Mouse (Mus musculus) cerebellum, postnatal 36 days (tissue): ENCODE measurements around the gene Cbx5.
"Not testable (repeated sequence)": the region's sequence is repeated elsewhere in the genome, so short reads cannot be mapped to it uniquely, and the experiment has no call there.

Experiments
- DNase-seq, 2 experiments: peaks; one replicate each; pipeline ENCODE4 v3.0.0; 2021 to 2022; ENCODE audit warnings: mixed read lengths in 2 of 2

Cbx5 gene

DNA sequence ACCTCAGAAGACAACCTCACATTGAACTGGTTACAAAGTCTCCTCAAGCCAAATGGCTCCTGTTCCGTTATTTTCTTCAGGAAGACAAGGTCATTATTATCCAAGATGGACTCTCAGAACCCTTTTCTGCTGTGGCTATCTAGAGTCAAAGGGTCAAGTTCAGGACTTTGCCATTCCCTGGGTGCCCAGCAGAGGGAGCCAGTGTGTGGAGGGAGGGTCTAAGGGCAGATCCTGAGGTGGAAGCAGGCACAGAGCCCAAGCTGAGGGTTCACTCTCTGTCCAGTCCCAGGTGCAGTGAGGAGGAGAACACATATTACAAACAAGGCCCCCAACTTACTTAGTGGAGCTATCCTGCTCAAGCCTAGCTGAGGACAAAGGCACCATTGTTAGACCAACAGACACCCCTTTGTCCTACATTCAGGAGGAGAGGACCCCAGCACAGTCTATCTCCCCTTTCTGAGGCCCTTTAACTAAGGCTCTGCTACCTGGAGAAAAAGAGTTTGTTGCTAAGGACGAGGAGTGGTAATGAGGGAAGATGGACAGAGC is 10.7 kb upstream of the Cbx5 start:
- DNase-seq, result peak; percentile 39 to 57

DNA sequence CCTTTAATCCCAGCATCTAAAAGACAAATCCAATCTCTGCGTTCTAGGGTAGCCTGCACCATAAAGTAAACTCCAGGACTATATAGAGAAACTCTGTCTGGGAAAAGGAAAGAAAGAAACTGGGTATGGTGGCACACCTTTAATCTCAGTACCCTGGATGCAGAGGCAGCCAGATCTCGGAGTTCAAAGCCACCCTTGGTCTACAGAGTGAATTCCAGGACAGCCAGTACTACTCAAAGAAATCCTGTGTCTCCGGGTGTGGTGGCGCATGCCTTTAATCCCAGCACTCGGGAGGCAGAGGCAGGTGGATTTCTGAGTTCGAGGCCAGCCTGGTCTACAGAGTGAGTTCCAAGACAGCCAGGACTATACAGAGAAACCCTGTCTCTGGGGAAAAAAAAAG is 9.9 kb upstream of the Cbx5 start:
- DNase-seq, result not testable (repeated sequence)

DNA sequence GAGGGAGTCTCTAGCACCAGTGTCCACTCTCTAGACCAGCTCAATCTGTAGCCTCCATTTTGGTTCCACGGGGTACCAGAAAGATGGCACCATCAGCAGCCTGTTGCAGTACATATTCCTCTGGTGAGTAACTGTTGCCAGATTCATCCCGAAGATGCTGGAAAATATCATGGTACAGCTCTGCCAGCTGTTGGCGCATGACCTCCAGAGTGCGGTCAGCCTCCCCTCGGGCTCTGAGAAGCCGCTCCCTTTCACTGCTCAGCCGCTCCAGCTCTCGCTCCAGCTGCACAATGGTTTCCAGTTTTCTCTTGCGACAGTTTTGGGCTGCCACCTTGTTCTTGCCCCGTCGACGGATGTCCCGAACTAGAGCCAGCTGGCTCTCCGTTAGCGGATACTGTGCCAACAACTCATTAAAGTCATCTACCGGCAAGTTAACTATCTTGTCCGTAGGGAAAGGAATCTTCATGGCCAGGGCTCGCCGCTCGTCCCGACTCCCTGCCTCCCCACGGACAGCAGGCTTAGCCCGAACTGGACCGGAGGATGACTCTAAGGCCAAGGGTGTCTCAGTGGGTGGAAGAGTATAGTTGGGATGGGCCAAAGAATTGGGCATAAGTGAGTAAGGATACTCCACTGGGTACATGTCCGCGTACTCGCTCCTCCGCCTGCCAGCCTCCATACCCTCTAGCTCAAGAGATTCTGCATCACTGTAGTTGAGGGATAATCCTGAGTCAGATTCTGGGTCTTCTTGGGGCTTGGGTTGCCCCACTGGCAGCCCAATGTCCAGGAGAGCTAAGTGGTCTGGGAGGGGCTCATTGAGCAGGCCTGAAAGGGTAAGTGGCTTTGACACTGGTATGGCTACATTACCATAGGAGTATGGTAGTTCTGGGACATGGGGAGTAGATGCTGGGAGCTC is 9.0 kb upstream of the Cbx5 start:
- no peak for DNase-seq

DNA sequence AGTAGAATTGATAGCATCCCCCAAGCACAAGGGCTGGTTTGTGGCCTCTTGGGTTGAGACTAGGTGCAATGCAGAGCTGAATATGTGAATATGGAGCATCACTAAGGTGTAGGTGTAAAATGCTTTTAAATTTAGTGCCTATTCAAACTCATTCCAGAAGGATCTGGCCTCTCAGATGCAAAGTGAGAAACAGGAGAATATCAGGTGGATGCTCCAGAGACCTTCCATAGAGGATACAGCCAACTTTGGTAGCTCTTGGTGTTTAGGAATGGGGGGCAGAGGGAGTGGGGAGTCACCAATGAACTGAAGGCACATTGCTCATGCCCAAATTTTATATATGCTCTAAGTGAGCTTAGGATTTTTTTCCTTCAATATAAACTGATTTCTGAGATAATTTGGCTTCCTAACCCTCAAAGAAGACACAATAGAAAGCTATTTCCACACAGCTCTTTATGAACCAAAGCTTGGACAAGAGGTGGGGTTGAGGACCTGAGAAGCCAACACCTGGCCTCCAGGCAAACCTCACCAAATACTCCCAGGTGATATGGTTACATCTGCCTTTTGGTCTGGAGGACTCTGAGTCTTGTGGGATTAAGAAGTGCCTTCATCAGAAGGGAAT is 8.3 kb upstream of the Cbx5 start:
- DNase-seq, result no peak

DNA sequence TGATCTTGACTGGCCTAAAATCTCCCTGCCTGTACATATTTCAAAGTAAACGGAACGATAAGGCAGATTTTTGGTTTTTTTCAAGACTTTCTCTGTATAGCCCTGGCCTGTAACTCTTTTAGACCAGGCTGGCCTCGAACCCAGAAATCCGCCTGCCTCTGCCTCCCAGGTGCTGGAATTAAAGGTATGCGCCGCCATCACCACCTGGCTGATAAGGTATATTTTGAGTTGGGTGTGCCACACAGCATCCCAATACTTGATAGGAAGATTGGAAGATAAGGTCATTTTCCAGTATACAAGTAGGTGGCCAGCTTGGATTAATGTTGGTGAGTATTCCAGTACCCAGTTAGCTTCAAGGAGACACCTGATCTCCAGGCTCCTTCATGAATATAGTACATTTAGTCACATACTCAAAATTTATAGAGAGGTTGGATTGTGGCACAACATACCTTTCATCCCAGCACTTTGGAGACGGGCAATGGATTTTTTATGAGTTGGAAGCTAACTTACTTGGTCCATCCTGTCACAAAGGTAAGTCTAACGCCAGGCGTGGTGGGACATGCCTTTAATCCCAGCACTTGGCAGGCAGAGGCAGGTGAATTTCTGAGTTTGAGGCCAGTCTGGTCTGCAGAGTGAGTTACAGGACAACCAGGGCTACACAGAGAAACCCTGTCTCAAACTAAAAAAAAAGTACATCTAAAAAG is 7.6 kb upstream of the Cbx5 start:
- DNase-seq, result no peak

DNA sequence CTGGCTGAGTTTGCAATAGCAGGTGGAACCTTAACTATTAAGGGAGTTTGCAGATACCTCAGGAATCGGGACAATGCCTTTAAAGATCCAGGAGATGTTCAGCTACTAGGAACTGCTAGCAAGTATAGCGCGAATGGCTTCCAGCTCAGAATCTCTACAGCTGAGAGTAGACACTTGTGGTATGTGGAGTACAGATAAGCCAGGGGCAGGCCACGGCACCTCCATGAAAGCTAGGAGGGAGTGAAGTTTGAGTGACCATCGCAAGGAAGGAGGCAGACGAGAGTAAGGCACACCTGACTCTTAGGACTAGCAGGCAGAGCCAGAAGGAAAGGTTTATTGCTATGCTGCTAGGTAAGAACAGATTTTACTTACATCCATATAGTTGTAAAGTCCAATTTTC is 6.0 kb upstream of the Cbx5 start:
- no peak for DNase-seq

DNA sequence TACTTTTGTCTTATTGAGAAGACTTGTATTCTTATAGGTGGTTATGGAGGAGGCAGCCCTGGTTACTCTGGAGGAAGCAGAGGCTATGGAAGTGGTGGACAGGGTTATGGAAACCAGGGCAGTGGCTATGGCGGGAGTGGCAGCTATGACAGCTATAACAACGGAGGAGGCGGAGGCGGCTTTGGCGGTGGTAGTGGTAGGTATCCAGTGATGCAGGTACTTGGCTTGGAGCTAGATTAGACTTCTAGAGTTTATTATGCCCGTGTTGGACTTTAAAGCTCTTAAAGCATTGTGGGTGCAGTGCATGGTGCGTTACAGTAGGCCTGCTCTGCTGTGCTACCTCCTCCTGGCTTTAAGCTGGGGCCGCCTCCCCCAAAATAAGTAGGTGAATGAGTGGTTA is 3.3 kb upstream of the Cbx5 start:
- no peak for DNase-seq

DNA sequence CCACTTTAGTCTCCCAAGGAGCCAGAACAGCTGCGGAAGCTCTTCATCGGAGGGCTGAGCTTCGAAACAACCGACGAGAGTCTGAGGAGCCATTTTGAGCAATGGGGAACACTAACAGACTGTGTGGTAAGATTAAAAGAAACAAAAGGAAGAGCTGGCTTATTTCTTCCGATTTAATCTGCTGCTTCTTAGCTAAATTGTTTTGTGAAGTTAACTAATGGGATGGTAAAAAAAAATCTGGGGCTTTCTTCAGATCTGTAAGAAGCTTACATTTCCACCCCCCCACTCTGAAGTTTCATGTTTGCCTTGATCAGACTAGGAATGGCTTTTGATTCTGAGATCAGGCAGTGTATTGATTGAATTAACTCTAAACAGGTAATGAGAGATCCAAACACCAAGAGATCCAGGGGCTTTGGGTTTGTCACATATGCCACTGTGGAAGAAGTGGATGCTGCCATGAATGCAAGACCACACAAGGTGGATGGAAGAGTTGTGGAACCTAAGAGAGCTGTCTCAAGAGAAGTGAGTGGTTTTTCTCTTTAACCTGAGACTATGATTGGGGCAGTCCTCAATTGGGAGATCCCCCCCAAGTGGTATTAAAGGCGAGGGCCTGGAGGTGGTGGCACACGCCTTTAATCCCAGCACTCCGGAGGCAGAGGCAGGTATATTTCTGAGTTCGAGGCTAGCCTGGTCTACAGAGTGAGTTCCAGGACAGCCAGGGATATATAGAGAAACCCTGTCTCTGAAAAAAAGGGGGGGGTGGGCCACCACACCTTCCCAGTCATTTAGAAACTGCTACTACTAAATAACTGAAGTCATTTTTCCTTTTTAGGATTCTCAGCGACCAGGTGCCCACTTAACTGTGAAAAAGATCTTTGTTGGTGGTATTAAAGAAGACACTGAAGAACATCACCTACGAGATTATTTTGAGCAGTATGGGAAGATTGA is 1.7 kb upstream of the Cbx5 start:
- DNase-seq, result not testable (repeated sequence)

DNA sequence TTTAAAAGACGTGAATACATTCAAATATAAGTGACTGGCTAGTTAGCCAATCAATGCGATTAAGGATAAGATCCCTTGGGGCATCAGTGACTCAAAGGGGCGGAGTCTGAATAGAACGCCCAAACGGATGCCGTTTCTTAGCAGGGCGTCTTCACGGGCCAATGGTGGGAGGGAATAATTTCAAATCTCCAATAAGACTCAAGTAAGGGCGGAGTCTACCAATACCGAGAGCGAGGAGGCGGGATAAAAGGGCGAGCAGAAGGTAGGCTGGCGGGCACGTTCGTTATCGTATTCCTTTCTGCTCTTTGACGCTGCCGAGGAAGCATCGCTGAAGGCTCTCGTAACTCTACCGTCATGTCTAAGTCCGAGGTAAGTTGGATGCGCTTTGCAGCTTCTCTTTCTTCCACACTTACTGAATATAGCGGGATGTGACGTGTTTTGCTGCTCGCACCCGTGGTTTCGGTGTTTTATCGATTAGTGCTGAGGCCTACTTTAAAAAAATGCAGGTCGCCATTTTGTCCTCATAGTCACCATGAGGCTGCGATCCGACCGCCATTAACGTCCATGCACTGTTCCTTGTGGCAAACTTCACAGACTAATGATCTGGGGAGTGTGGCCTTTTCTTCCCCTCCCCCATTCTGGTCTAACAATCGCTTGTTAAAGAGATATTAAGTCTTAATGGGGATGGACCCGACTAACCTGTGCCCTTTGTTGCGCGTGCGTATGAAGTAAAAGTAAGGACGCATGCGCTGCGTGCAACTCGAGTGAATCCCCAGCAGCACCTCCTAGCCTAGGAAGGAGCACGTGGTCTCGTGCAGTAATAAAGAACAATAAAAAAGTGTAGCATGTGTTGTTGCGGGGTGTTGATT is 778 bp upstream of the Cbx5 start, which contains the start of gene Hnrnpa1:
Gene Hnrnpa1 (plus strand): TSS at position 273 of the 869 bp plus-strand sequence.
- peak; percentile 88 to 92 for DNase-seq

DNA sequence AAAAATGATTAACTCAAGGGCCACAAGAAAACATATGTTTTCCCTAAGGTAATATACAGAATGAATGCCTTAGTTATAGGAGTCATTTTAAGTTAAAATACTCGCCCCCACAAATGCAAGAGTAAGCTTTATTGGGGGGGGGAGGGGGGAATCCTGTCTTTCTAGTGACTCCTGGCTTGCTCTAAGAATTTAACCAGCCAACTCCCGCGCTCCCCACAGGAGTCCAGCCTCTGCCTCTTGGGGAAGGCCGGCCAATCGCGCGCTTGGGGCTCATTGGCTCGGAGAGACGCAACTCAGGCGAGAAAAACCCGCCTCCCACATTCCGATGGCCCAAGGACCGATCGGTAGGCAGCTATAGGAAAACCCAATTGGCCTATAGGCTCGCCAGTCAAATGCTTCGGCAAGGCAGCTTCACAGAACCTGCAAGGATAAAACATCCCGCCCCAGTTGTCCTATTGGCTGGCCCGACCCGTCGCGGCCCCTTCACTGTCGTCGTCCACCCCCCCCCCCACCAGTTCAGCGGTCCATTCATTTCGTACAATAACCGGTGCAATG is 409 bp downstream of the Cbx5 start:
- peak; percentile 94 to 95 for DNase-seq

DNA sequence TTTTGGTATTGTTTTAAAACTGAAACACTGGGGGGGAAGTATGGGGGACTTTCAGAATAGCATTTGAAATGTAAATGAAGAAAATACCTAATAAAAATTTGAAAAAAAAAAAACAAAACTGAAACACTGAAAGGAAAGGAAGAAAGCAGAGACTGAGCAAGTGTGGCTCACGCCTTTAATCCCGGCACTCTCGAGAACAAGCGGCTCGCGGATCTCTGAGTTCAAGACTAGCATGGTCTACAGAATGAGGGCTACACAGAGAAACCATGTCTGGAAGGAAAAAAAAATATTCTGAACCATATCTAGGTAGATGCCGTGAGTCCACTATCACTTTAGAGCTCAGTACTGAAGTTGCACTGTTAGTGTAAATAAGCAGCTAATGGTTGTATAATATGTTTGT is 2.3 kb downstream of the Cbx5 start:
- no peak for DNase-seq

DNA sequence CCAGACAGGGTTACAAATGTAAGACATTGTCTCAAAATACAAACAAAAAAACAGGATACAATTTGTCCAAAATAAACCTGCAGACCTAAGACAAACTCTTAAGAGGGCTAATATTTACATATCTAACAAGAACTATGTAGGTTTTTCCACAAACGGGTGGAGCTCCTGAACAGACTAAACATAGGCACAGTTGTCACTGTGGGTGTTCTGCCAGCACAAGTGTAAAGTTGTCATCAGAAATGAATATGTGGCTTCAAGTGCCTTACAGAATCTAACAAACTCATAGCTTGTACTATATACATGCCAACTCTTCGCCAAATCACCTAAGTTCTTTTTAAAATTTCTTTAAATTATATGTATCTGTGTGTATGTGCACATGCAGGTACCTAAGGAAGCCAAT is 6.5 kb downstream of the Cbx5 start:
- no peak for DNase-seq

DNA sequence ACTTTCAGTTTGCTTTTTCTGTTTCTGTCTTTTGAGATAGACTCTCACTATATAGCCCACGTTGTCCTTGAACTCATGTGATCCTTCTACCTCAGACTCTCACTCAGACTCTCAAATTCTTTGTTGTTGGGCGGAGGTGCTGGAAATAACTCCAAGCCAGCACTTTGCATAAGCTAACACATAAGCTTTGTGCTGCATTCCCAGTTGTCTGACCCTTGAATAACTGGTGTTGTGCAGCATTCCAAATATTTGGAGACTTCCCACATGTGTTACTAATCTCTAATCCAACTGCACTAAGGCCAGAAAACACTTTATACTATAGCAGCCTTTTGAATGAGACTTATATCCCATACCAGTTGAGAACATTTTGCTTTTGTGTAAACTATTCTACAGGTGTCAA is 10.7 kb downstream of the Cbx5 start:
- DNase-seq, result no peak

DNA sequence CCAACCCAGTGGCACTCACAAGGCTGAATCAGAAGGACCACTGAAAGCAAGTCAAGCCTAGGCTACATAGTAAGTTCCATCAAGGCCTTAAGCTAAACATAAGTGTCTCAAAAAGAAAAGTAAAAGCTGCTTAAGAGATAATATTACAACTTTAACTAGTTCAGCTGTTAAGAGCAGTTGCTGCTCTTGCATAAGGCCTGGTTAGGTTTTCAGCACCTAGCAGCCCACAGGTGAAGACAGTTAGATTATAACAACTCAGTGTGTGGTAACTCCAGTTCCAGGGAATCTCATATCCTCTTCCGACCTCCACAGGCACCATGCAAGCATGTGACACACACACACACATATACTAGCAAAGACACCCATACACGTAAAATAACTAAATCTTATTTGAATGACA is 12.0 kb downstream of the Cbx5 start:
- DNase-seq, result no peak

DNA sequence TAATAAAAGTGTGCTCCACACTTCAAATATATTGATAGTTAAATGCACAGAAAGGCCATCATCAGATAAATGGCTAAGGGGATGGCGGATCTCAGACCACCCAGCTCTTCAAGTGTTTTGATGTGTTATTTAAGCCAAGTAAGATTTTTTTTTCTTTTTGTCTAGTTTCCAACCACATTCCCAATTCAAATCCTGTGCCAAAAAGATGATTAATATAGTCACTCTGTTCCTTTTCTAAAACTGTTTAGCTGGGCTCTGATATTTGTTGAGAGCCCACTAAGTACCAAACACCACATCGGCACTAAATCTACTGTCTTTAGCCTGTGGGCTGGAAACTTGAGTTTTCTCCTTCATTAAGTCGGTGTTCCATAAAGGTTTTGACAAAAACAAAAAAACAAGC is 12.6 kb downstream of the Cbx5 start:
- no peak for DNase-seq

DNA sequence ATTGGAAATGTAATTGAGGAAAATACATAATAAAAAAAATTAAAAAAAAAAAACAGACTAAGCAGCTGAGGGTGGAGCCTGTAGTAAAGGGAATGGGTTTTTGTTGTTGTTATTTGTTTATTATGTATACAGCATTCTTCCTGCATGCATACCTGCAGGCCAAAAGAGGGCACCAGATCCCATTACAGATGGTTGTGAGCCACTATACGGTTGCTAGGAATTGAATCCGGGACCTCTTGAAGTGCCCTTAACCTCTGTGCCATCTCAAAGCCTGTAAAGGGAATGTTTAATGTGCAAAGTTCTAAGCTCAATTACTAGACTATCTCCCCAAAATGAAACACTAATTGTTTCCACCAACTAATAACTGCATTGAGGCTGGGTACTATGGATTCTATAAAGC is 15.5 kb downstream of the Cbx5 start:
- DNase-seq, result no peak

DNA sequence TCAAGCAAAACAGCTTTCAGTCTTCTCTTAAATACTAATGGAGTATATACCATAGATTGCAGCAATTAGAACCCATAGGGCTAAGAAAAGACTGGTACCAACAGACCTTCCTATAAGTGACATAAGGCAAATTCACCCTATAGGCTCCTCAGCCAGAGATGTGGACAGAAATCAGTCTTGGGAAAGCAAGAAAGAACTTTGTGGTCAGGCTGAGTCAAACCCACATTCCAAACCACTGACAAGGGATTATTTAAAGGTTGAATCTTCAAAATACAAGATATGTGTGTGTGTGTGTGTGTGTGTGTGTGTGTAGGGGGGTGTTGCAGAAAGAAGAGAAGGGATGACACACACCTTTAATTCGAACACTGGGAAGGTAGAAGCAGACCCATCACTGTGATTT is 18.2 kb downstream of the Cbx5 start:
- DNase-seq, result no peak

DNA sequence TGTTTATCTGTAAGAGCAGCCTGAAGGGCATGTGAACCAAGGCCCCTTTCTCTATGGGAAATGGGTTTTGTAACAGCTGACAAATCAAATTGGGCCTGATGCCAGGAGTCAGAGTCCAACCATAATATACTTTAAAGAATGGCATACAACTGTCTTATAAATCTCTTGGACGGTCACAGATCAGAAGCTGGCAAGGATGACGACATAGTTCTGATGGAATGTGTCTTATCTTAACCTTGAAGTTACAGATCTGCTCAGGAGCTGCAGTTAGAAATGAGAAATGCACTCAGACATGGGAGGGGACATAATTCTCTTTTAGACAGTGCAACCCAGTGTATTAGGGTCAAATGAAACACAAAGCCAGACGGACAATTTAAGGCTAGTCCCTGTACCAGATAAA is 18.8 kb downstream of the Cbx5 start:
- no peak for DNase-seq

DNA sequence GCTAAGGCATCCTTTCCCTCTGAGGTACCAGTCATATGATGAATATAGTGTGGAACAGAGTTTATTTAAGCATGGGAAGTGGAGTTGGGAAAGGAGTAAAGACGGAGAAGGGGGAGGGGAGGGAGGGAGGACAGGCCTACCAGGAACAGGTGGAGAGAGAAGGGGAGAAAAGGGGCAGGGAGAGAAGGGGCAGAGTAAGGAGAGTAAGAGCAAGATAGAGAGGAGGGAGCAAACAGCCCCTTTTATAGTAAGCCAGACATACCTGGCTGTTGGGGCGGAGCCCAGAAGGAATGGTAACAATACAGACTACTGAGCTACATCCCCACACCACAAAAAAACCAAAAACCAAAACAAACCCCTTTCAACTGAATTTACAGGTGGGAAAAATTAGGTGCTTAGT is 23.6 kb downstream of the Cbx5 start:
- DNase-seq, result no peak

DNA sequence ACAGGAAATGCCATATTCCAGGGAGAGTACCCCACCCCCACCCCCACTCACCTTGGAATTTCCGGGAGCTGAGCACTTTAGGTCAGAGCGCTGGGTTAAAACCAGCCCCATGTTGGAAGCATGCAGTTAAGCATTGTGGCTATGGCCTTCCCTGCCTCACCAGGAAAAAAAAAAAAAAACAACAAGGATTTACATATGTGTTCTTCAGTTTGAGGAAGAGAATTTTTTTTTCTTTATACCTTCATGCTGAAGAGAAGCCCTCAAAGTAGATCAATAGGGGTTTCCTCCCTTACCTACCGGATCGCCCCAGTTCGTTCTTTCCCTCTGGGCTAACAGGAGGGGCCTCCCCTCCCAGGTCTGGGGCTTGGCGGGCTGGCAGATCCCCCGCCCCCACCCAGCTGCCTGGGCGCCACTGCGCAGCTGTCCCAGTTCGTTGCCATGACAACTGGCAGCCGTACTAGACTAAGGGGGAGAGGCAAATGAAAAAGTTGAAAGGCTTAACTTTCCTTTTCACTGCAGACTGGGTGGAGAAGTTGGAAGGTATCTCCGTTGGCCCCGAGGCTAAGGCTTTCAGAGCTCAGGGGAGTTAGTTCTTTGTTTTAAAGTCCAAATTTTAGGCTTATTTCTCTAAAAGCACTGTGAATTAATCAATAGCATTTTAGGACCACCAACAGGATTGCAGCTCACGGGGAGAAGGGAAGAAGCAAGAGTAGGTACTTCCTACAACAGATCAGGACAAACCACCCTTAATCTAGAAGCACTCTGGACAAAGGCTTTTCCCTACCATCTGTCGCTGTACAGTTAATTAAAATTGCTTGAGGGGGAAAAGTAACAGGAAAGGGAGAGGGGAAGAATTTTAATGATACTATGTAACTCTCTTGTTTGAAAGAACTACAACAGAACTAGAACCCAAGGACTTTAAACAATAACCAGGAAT is 24.4 kb downstream of the Cbx5 start:
- peak; percentile 24 to 42 for DNase-seq
